Mouse (Mus musculus) ES-CJ7 (cell line): ENCODE data around the gene Ufsp2.

Source experiments
- DNase-seq: peaks from one replicate; pipeline ENCODE4 v3.0.0; 2011; ENCODE audit warnings: low read depth, low spot score

Gene Ufsp2

GRCm38 (mm10) chr8:46010746-46011680, 35.7 kb downstream of the Ufsp2 start:
- peak; percentile 38 for DNase-seq

GRCm38 (mm10) chr8:46022203-46022602, 46.9 kb downstream of the Ufsp2 start:
- DNase-seq: no peak

- DNase-seq: no peak
Observed at GRCm38 (mm10) chr8:46022758-46023157, 47.4 kb downstream of the Ufsp2 start.

GRCm38 (mm10) chr8:46024392-46024791, 49.1 kb downstream of the Ufsp2 start:
- no peak for DNase-seq

GRCm38 (mm10) chr8:46036217-46036616, 60.9 kb downstream of the Ufsp2 start:
- DNase-seq: no peak

- no peak for DNase-seq
Observed at GRCm38 (mm10) chr8:46039666-46040065, 64.3 kb downstream of the Ufsp2 start.

- no peak for DNase-seq
Observed at GRCm38 (mm10) chr8:46040260-46040659, 64.9 kb downstream of the Ufsp2 start.
